Mouse (Mus musculus) heart, embryonic 11.5 days (tissue): ENCODE data around the gene Sfmbt2. TPM values are rescaled to one million over a fixed set of nuclear protein-coding genes. Genes with fewer than 3 reads are reported as not detected.

ENCODE experiments used
- ATAC-seq: fragments of 200-750 bp; cut with Nextera tagmentation; replicated peaks from 2 replicates; pipeline ENCODE4 v1.8.0; 2017; ENCODE audit warnings: moderate library complexity; ENCODE audit not compliant: insufficient number of reproducible peaks, low FRiP score, low TSS enrichment
- H3K27ac ChIP-seq: fragments of 300-500 bp; sonication (generic); 2 replicates; pipeline ENCODE4 v1.5.1; 2014; ENCODE audit warnings: mild to moderate bottlenecking, low read depth, low read length
- H3K27me3 ChIP-seq: fragments of 300-500 bp; sonication (generic); 2 replicates; pipeline ENCODE4 v1.6.1; 2014; ENCODE audit warnings: mild to moderate bottlenecking, low read length, mixed read lengths; ENCODE audit not compliant: control insufficient read depth, insufficient read depth
- H3K36me3 ChIP-seq: fragments of 300-500 bp; sonication (generic); 2 replicates; pipeline ENCODE4 v1.6.1; 2014; ENCODE audit warnings: mild to moderate bottlenecking, low read length, moderate library complexity, mixed read lengths; ENCODE audit not compliant: control insufficient read depth, insufficient read depth
- H3K4me1 ChIP-seq: fragments of 300-500 bp; sonication (generic); 2 replicates; pipeline ENCODE4 v1.6.1; 2014; ENCODE audit warnings: low read length; ENCODE audit not compliant: control insufficient read depth, insufficient read depth
- H3K4me2 ChIP-seq: fragments of 300-500 bp; sonication (generic); 2 replicates; pipeline ENCODE4 v1.6.1; 2014; ENCODE audit warnings: mild to moderate bottlenecking, moderate library complexity
- H3K4me3 ChIP-seq: fragments of 300-500 bp; sonication (generic); 2 replicates; pipeline ENCODE4 v1.5.1; 2014; ENCODE audit warnings: low read depth, low read length
- H3K9ac ChIP-seq: fragments of 300-500 bp; sonication (generic); 2 replicates; pipeline ENCODE4 v1.6.1; 2014; ENCODE audit warnings: mild to moderate bottlenecking, low read depth, low read length, moderate library complexity
- H3K9me3 ChIP-seq: fragments of 300-500 bp; sonication (generic); replicated peaks from 2 replicates; pipeline ENCODE4 v1.6.1; 2016; ENCODE audit warnings: low read length; ENCODE audit not compliant: control insufficient read depth
- WGBS: fragments of 180-500 bp; shearing (Covaris S2); extraction: QIAGEN DNeasy Blood & Tissue Kit; methylation state at CpG from one replicate; pipeline ENCODE4 v1.1.7; 2014; ENCODE audit not compliant: insufficient replicate concordance; 5-methylcytosine and 5-hydroxymethylcytosine counted together
- polyA plus RNA-seq: library from polyadenylated mRNA; unstranded; fragments of >200 nt; fragmentation: Nextera tagmentation; extraction: Ambion mirVana; gene quantifications from 2 replicates; pipeline ENCODE4 v1.2.1, GENCODE M21; 2014

Sfmbt2 gene
- polyA plus RNA-seq, 1 experiment from 2014 or later: 1.5 TPM

DNA sequence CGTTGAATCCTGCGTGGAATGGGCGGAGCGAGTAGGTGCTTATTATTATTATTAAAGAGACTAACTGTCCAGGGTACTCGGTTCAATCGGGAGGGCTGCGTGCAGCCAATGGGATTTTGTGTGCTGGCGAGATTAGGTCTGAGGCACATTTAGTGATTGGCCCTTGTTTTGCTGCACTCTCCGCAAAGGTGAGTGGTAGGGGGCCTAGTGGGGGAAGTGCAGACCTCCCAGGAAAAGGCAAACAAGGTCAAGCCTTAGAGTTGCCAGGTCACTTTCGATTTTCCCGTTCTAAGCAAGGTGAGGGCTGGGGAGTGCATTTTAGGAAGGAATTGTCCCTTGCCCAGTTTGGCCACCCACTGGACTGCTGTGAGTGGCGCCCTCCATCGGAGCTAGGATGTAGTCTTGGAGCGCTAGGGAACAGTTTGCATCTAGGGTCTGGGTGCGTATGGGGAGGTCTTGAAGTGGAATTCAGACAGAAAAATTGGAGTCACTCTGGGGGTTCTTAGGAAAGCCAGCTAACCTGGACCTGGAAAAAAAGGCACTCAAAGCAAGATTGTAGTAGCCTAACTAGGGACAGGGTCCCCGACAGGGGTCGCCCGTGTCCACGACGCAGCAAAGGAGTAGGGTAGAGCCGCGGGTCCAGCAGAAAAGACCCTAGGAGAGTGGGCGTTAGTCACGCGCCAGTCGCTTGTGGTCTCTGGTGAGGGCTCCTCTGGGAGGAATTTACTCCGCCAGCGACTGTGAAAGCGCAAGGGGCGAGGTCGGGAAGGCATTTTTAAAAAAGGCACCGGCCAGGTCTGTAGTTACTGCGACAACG, 4.1 kb downstream of the Sfmbt2 start:
- 0 out of 2 replicates have a peak overlapping the region, but pooled peaks have one; percentile 43 for H3K9ac ChIP-seq
- H3K27ac ChIP-seq: no peak overlapping the region
- peak overlapping the region; percentile 97 for H3K4me2 ChIP-seq
- H3K4me1 ChIP-seq: peaks cover 6% of the 10 kb centered on the region
- no peaks in the 10 kb centered on the region for H3K36me3 ChIP-seq
- H3K4me3 ChIP-seq: peak overlapping the region; percentile 48
- WGBS: under 1% methylated on average over 34 of the region's 34 CpGs
- no peaks in the 10 kb centered on the region for H3K9me3 ChIP-seq
- H3K27me3 ChIP-seq: peaks cover 46% of the 10 kb centered on the region
- ATAC-seq: 0 out of 2 replicates have a peak, but pooled peaks have one; percentile 28

GRCm38 (mm10) chr2:10375024-10375372, 4.7 kb downstream of the Sfmbt2 start:
- Histone ChIP-seq H3K9me3 (no peaks in the 10 kb centered on the region), H3K4me2 (peak overlapping the region; percentile 97), H3K27ac (no peak overlapping the region), H3K9ac (0 out of 2 replicates have a peak overlapping the region, but pooled peaks have one; percentile 43), H3K27me3 (peaks cover 40% of the 10 kb centered on the region), H3K4me1 (peaks cover 6% of the 10 kb centered on the region), H3K36me3 (no peaks in the 10 kb centered on the region), H3K4me3 (peak overlapping the region; percentile 48)
- ATAC-seq: no peak; the same call in 1 of the 2 replicates
- WGBS: 1% methylated on average over 22 of the region's 22 CpGs

DNA sequence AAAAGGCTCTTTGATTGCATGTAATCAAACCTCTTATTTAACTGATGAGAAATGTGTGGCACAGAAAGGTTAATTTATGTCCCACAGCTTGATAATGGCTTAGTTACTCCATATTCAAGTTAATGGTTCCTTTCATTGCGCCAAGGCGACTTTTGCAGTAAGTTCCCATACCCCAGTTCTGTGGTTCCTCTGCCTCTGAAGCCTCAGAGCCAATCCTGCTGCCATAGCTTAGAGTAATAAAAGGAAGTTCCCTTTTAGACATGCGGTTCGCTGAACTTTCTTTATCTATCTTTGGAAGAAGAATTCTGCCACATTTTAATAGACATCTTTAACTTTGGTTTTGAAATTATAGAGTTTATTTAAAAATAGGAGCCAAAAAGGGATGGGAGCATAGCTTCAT, 19.7 kb downstream of the Sfmbt2 start:
- Histone ChIP-seq H3K4me1 (no peaks in the 10 kb centered on the region), H3K4me3 (no peak overlapping the region), H3K27ac (no peak overlapping the region), H3K9ac (no peak overlapping the region), H3K36me3 (no peaks in the 10 kb centered on the region), H3K4me2 (no peak overlapping the region), H3K9me3 (no peaks in the 10 kb centered on the region), H3K27me3 (no peaks in the 10 kb centered on the region)
- no peak for ATAC-seq
- WGBS: 86% methylated on average over 4 of the region's 4 CpGs

- H3K9ac ChIP-seq: no peak overlapping the region
- no peak for ATAC-seq
- no peak overlapping the region for H3K4me3 ChIP-seq
- H3K36me3 ChIP-seq: no peaks in the 10 kb centered on the region
- H3K4me2 ChIP-seq: no peak overlapping the region
- H3K9me3 ChIP-seq: no peaks in the 10 kb centered on the region
- H3K4me1 ChIP-seq: no peaks in the 10 kb centered on the region
- 36% methylated on average over 7 of the region's 7 CpGs for WGBS
- H3K27ac ChIP-seq: no peak overlapping the region
- no peaks in the 10 kb centered on the region for H3K27me3 ChIP-seq
Measured at GRCm38 (mm10) chr2:10390791-10391190, 20.5 kb downstream of the Sfmbt2 start.

DNA sequence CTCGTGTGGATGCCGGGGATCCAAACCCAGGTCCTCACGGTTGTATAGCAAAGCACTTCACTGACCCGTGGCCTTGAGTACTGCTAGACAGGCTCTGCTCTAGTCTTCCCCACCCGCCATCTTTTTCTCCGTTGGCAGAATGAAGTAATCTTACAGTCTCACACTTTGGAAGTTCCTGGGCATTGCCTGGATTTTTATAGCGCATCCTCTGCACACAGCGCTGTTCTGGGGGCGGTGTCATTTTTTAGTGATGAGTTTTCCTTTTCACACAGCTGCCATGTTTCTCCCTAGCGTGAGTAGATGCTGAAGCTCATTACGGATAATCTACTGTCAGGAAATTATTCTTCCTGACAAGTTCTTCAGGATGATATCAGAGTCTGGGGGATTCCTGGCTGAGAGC, 24.8 kb downstream of the Sfmbt2 start:
- Histone ChIP-seq H3K36me3 (no peaks in the 10 kb centered on the region), H3K9ac (no peak overlapping the region), H3K9me3 (no peaks in the 10 kb centered on the region), H3K4me3 (no peak overlapping the region), H3K27me3 (no peaks in the 10 kb centered on the region), H3K27ac (no peak overlapping the region), H3K4me2 (no peak overlapping the region), H3K4me1 (no peaks in the 10 kb centered on the region)
- no peak for ATAC-seq
- 89% methylated on average over 11 of the region's 11 CpGs for WGBS

- no peaks in the 10 kb centered on the region for H3K4me1 ChIP-seq
- H3K27me3 ChIP-seq: no peaks in the 10 kb centered on the region
- no peaks in the 10 kb centered on the region for H3K9me3 ChIP-seq
- no peak for ATAC-seq
- H3K4me3 ChIP-seq: no peak overlapping the region
- H3K36me3 ChIP-seq: no peaks in the 10 kb centered on the region
- no peak overlapping the region for H3K27ac ChIP-seq
- H3K4me2 ChIP-seq: no peak overlapping the region
- H3K9ac ChIP-seq: no peak overlapping the region
- 57% methylated on average over 9 of the region's 9 CpGs for WGBS
Measured at GRCm38 (mm10) chr2:10397790-10398189, 27.5 kb downstream of the Sfmbt2 start.

- Histone ChIP-seq H3K4me3 (no peak overlapping the region), H3K27ac (no peak overlapping the region), H3K9me3 (no peaks in the 10 kb centered on the region), H3K4me2 (no peak overlapping the region), H3K27me3 (no peaks in the 10 kb centered on the region), H3K36me3 (no peaks in the 10 kb centered on the region), H3K4me1 (no peaks in the 10 kb centered on the region), H3K9ac (no peak overlapping the region)
- ATAC-seq: no peak
- 76% methylated on average over 2 of the region's 2 CpGs for WGBS
Measured at GRCm38 (mm10) chr2:10406151-10406550, 35.8 kb downstream of the Sfmbt2 start.

DNA sequence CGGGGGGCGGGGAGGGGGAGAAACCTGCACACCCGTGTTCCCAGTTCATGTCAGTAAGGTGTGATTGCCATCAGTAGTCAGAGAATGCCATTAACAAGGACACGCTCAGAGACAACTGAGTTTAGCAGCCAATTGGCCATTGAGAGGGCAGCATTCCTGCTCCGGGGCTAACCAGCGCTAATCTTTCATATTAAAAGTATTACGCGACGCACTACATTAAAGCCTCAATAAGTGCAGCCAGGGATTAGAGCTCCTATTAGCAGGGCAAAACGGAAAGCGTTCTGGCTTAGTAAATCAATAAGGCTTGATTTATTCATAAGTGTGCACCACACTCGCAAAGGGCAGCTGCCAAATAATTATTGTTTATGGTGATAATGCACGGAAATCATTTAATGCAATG, 39.1 kb downstream of the Sfmbt2 start:
- no peaks in the 10 kb centered on the region for H3K9me3 ChIP-seq

DNA sequence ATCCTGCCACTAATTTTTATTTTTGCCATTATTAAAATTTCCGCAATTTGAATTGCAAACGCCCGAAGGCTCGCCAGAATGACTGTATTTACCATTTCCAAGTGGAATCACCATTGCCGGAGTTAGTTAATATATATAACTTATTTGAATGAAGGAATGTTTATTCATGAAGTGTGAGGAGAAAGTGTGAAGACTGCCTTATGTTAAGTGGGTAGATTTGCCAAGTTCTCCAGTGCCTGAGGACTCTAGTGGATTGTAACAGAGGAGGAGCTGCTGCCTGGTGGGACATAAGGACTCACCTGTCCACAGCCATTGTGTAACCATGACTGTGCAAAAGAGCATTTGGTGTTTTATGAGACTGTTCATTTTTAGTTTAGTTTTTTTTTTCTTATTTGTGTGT, 39.8 kb downstream of the Sfmbt2 start:
- ATAC-seq: no peak
- WGBS: 89% methylated on average over 5 of the region's 5 CpGs

More for the DNA sequence above, 39.1 kb downstream of the Sfmbt2 start:
- Histone ChIP-seq H3K4me3 (no peak overlapping the region), H3K27ac (no peak overlapping the region), H3K4me2 (no peak overlapping the region), H3K27me3 (no peaks in the 10 kb centered on the region), H3K4me1 (no peaks in the 10 kb centered on the region), H3K9ac (no peak overlapping the region), H3K36me3 (no peaks in the 10 kb centered on the region)
- no peak for ATAC-seq
- WGBS: 88% methylated on average over 13 of the region's 13 CpGs

More for the DNA sequence above, 39.8 kb downstream of the Sfmbt2 start:
- H3K36me3 ChIP-seq: no peaks in the 10 kb centered on the region
- no peak overlapping the region for H3K27ac ChIP-seq
- H3K9me3 ChIP-seq: no peaks in the 10 kb centered on the region
- H3K9ac ChIP-seq: no peak overlapping the region
- H3K27me3 ChIP-seq: no peaks in the 10 kb centered on the region
- H3K4me2 ChIP-seq: no peak overlapping the region
- no peak overlapping the region for H3K4me3 ChIP-seq
- no peaks in the 10 kb centered on the region for H3K4me1 ChIP-seq
